Mouse (Mus musculus) large intestine, adult 2 months (tissue): Measurements from ENCODE around the gene Fbxo21. TPM values are rescaled to one million over a fixed set of nuclear protein-coding genes. Genes with fewer than 3 reads are reported as not detected.

Source experiments
- DNase-seq: peaks from one replicate; pipeline ENCODE4 v3.0.0-alpha.2; 2012; ENCODE audit warnings: low read depth, low spot score
- WGBS: fragments of 180-500 bp; shearing (Covaris S2); methylation state at CpG from one replicate; pipeline ENCODE4 v1.1.7; 2018; 5-methylcytosine and 5-hydroxymethylcytosine counted together
- polyA plus RNA-seq: library from polyadenylated mRNA; depleted of rRNA; stranded (reverse); fragments of >200 nt; gene quantifications from 2 replicates; pipeline ENCODE4 v1.2.3, GENCODE M21; 2012

Gene Fbxo21
- polyA plus RNA-seq, 1 experiment, result 10.6 TPM

- no peak for DNase-seq
- WGBS, result 71% methylated on average over 7 of the region's 7 CpGs
Observed at GRCm38 (mm10) chr5:118011796-118012195, 35.3 kb downstream of the Fbxo21 start.

GRCm38 (mm10) chr5:118015028-118015427 lies 38.5 kb downstream of the Fbxo21 start:
- no peak for DNase-seq

GRCm38 (mm10) chr5:118015669-118016068 lies 39.1 kb downstream of the Fbxo21 start:
- WGBS, result 92% methylated on average over 2 of the region's 2 CpGs
- no peak for DNase-seq

More at GRCm38 (mm10) chr5:118015028-118015427, 38.5 kb downstream of the Fbxo21 start:
- 27% methylated on average over 12 of the region's 12 CpGs for WGBS

- DNase-seq, result no peak
- 46% methylated on average over 5 of the region's 5 CpGs for WGBS
Observed at GRCm38 (mm10) chr5:118017527-118017926, 41.0 kb downstream of the Fbxo21 start.

- WGBS, result 60% methylated on average over 11 of the region's 11 CpGs
- no peak for DNase-seq
Observed at GRCm38 (mm10) chr5:118019905-118020304, 43.4 kb downstream of the Fbxo21 start.

- no peak for DNase-seq
Observed at GRCm38 (mm10) chr5:118023053-118023452, 46.5 kb downstream of the Fbxo21 start.

GRCm38 (mm10) chr5:118025880-118026279 lies 49.4 kb downstream of the Fbxo21 start:
- no peak for DNase-seq
- WGBS, result 28% methylated on average over 12 of the region's 12 CpGs

More at GRCm38 (mm10) chr5:118023053-118023452, 46.5 kb downstream of the Fbxo21 start:
- WGBS, result 43% methylated on average over 3 of the region's 3 CpGs

GRCm38 (mm10) chr5:118026343-118026742 lies 49.8 kb downstream of the Fbxo21 start:
- 14% methylated on average over 13 of the region's 13 CpGs for WGBS
- no peak for DNase-seq

- no peak for DNase-seq
Observed at GRCm38 (mm10) chr5:118027101-118027697, 50.7 kb downstream of the Fbxo21 start.

GRCm38 (mm10) chr5:118027698-118028190 lies 51.2 kb downstream of the Fbxo21 start, which contains the start of gene Tesc:
TSS of gene Tesc (plus strand) at chr5:118027743.
- no peak for DNase-seq
- 2% methylated on average over 55 of the region's 63 CpGs for WGBS

More at GRCm38 (mm10) chr5:118027101-118027697, 50.7 kb downstream of the Fbxo21 start:
- 2% methylated on average over 39 of the region's 39 CpGs for WGBS

- DNase-seq, result no peak
- WGBS, result 1% methylated on average over 79 of the region's 79 CpGs
Observed at GRCm38 (mm10) chr5:118028191-118029034, 51.9 kb downstream of the Fbxo21 start.

GRCm38 (mm10) chr5:118029035-118029408 lies 52.5 kb downstream of the Fbxo21 start:
- WGBS, result 2% methylated on average over 12 of the region's 12 CpGs
- DNase-seq, result no peak

GRCm38 (mm10) chr5:118029420-118029819 lies 52.9 kb downstream of the Fbxo21 start:
- DNase-seq, result no peak
- WGBS, result 4% methylated on average over 10 of the region's 10 CpGs

GRCm38 (mm10) chr5:118030022-118030675 lies 53.6 kb downstream of the Fbxo21 start:
- no peak for DNase-seq
- 89% methylated on average over 9 of the region's 9 CpGs for WGBS

- DNase-seq, result no peak
- 24% methylated on average over 5 of the region's 5 CpGs for WGBS
Observed at GRCm38 (mm10) chr5:118031059-118031458, 54.5 kb downstream of the Fbxo21 start.

GRCm38 (mm10) chr5:118031508-118031907 lies 55.0 kb downstream of the Fbxo21 start:
- 61% methylated on average over 4 of the region's 4 CpGs for WGBS
- DNase-seq, result no peak

GRCm38 (mm10) chr5:118033328-118033727 lies 56.8 kb downstream of the Fbxo21 start:
- no peak for DNase-seq
- 36% methylated on average over 4 of the region's 4 CpGs for WGBS

- WGBS, result 64% methylated on average over 6 of the region's 6 CpGs
- no peak for DNase-seq
Observed at GRCm38 (mm10) chr5:118033740-118034139, 57.2 kb downstream of the Fbxo21 start.

- WGBS, result 89% methylated on average over 1 of the region's 1 CpGs
- no peak for DNase-seq
Observed at GRCm38 (mm10) chr5:118034632-118035031, 58.1 kb downstream of the Fbxo21 start.

- WGBS, result 41% methylated on average over 3 of the region's 3 CpGs
- DNase-seq, result no peak
Observed at GRCm38 (mm10) chr5:118035786-118036185, 59.3 kb downstream of the Fbxo21 start.
